Mouse (Mus musculus): ENCODE measurements around the gene Exog. TPM values are rescaled to one million over a fixed set of nuclear protein-coding genes. Genes with fewer than 3 reads are reported as not detected.

Gene Exog
- polyA plus RNA-seq, 1 experiment from 2014 or later, result 24.8 TPM

DNA sequence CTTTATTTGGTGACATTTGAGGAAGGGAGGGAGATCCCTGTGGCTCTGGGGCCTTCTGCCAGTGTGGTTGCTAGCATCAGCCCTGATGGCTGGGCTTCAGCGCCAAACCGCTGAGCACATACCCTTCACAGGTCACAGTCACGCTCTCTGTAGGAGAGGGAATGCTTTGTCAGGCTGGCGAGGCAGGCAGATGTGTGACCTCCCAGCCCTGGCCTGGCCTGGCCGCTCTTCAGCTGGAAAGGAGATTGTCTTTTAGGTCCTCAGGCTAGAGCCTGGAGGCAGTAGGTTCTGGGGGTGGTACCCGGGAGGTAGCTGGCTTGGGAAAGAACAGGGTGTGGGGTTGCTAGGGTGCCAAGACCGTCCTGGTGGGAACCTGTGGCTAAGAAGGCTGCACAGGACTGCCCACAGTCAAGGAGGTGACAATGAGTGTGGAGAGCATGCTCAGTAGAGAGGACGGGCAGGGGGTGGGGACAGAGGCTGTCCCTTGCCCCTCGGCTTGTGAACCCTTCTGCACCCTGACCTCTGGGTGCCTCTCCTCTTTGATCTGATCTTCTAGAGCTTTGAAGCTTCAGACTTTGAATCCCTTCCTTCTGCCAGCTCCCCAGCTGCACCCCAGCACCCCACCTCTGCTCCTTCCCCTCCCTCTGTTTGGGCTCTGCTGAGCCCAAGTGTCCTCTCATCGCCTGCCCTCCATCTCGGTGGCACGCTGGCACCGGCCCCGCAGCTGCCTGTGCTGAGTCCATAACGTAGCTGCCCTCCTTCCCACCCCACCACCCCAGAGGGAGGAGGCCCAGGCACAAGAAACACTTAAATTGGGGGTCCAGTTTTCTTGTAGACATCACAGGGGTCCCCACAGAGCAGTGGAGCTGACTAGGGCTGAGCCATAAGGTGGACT, 30.2 kb downstream of the Exog start:
- Histone ChIP-seq H3K27ac (ENCODE audit: low read length) (no peak overlapping the region), H3K4me3 (ENCODE audit: low read length) (no peak overlapping the region), H3K4me1 (ENCODE audit: insufficient read depth, low read length) (peaks cover 20% of the 10 kb centered on the region), H3K9me3 (ENCODE audit: low read length) (no peaks in the 10 kb centered on the region), H3K27me3 (ENCODE audit: insufficient read depth, low read length) (no peaks in the 10 kb centered on the region), H3K36me3 (ENCODE audit: insufficient read depth, low read length) (no peaks in the 10 kb centered on the region), H3K9ac (replicated peaks; ENCODE audit: low read length) (no peak overlapping the region), H3K4me2 (replicated peaks; ENCODE audit: low read depth, low read length) (no peak overlapping the region)
- no peak for ATAC-seq (ENCODE audit: low FRiP score, low TSS enrichment)
- WGBS, result 54% methylated on average over 15 of the region's 15 CpGs

DNA sequence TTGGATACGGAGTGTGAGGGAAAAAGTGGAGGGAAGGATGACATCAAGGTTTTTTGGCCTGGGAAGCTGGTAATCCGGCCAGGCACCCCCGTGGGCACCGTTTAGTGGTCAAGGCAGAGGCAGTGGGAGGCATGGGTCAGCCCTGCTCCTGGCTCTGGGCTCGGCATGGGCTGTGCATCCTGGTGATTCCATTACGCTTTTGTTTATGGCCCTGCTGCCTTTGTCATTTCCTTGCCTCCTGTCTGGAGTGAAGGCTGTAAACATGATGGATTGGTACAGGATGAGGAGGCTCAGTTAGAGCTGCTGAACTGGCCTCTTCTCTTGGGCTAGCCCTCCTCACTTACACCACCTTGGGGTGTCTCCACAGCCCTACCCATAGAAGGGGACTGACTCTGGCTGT, 33.0 kb downstream of the Exog start:
- Histone ChIP-seq H3K9ac (replicated peaks; ENCODE audit: low read length) (no peak overlapping the region), H3K27ac (ENCODE audit: low read length) (no peak overlapping the region), H3K9me3 (ENCODE audit: low read length) (no peaks in the 10 kb centered on the region), H3K4me2 (replicated peaks; ENCODE audit: low read depth, low read length) (0 out of 2 replicates have a peak overlapping the region, but pooled peaks have one; percentile 10), H3K4me1 (ENCODE audit: insufficient read depth, low read length) (peaks cover 18% of the 10 kb centered on the region), H3K4me3 (ENCODE audit: low read length) (no peak overlapping the region), H3K27me3 (ENCODE audit: insufficient read depth, low read length) (no peaks in the 10 kb centered on the region), H3K36me3 (ENCODE audit: insufficient read depth, low read length) (no peaks in the 10 kb centered on the region)
- WGBS, result 6% methylated on average over 6 of the region's 6 CpGs
- ATAC-seq (ENCODE audit: low FRiP score, low TSS enrichment), result peak; percentile 69

DNA sequence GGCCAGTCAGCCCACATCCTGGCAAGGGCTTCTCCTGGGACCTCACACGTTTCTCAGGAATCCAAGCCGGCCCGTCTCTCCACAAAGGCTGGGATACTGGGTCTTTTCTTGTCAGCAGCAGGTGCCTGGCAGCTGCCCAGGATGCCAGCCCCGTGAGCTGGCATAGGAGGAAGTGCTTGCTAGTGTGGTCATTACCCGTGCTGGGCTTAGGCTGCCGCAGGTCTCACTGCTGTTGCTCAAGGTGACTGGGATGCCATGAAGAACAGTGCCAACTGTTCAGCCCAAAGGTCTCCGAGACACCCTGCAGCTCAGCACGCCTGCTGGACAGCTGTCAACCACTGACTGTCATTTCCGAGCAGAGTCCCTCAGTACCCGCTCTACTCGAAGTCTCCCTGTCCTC, 33.6 kb downstream of the Exog start:
- H3K36me3 ChIP-seq (ENCODE audit: insufficient read depth, low read length), result no peaks in the 10 kb centered on the region
- H3K4me2 ChIP-seq (replicated peaks; ENCODE audit: low read depth, low read length), result no peak overlapping the region
- 74% methylated on average over 11 of the region's 11 CpGs for WGBS
- no peaks in the 10 kb centered on the region for H3K9me3 ChIP-seq (ENCODE audit: low read length)
- no peaks in the 10 kb centered on the region for H3K27me3 ChIP-seq (ENCODE audit: insufficient read depth, low read length)
- no peak overlapping the region for H3K27ac ChIP-seq (ENCODE audit: low read length)
- no peak for ATAC-seq (ENCODE audit: low FRiP score, low TSS enrichment)
- H3K9ac ChIP-seq (replicated peaks; ENCODE audit: low read length), result no peak overlapping the region
- H3K4me3 ChIP-seq (ENCODE audit: low read length), result no peak overlapping the region
- H3K4me1 ChIP-seq (ENCODE audit: insufficient read depth, low read length), result peaks cover 14% of the 10 kb centered on the region

DNA sequence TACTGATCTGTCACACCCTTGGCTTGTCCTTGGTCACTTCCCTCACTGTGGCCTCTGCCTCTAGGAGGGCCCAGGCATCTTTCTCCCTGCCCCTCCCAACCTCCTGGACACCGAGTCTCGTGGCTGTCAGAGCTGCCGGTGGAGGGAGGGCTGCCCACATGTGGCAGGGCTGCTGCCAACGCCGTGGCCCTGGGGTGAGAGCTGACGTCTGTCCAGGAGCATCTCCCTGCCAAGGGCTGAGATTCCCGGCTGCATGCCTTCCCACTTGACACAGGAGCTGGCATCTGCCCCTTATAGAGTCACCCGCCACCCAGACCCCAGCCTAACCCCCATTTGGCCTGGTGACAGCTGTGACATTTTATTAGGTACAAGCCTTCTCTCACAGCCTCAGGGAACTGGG, 34.6 kb downstream of the Exog start:
- 30% methylated on average over 8 of the region's 8 CpGs for WGBS
- Histone ChIP-seq H3K27me3 (ENCODE audit: insufficient read depth, low read length) (no peaks in the 10 kb centered on the region), H3K36me3 (ENCODE audit: insufficient read depth, low read length) (no peaks in the 10 kb centered on the region), H3K9me3 (ENCODE audit: low read length) (no peaks in the 10 kb centered on the region), H3K4me2 (replicated peaks; ENCODE audit: low read depth, low read length) (no peak overlapping the region), H3K9ac (replicated peaks; ENCODE audit: low read length) (no peak overlapping the region), H3K4me3 (ENCODE audit: low read length) (no peak overlapping the region), H3K27ac (ENCODE audit: low read length) (no peak overlapping the region), H3K4me1 (ENCODE audit: insufficient read depth, low read length) (peaks cover 14% of the 10 kb centered on the region)
- no peak for ATAC-seq (ENCODE audit: low FRiP score, low TSS enrichment)

DNA sequence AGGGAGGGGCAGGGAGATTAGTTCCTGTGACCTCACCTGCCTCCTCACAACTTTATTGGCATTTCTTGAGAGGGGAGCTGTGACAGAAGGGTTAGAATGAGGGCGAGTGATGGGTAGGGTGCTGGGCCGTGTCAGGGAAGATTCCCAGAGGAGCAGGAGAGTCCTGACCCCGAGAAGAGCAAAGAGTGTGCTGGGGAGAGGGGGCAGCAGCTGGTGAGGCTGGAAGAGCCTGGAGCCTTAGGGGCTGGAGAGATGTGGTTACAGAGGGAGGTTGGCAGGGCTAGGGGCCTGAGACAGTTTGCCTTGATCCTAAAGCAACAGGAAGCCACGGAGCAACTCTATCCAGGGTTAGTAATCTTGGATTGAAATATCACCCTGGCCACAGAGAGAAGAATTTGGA, 36.9 kb downstream of the Exog start:
- 71% methylated on average over 4 of the region's 4 CpGs for WGBS
- Histone ChIP-seq H3K4me3 (ENCODE audit: low read length) (no peak overlapping the region), H3K4me1 (ENCODE audit: insufficient read depth, low read length) (peaks cover 14% of the 10 kb centered on the region), H3K4me2 (replicated peaks; ENCODE audit: low read depth, low read length) (no peak overlapping the region), H3K9me3 (ENCODE audit: low read length) (no peaks in the 10 kb centered on the region), H3K9ac (replicated peaks; ENCODE audit: low read length) (no peak overlapping the region), H3K27me3 (ENCODE audit: insufficient read depth, low read length) (no peaks in the 10 kb centered on the region), H3K36me3 (ENCODE audit: insufficient read depth, low read length) (no peaks in the 10 kb centered on the region), H3K27ac (ENCODE audit: low read length) (no peak overlapping the region)
- ATAC-seq (ENCODE audit: low FRiP score, low TSS enrichment), result no peak

DNA sequence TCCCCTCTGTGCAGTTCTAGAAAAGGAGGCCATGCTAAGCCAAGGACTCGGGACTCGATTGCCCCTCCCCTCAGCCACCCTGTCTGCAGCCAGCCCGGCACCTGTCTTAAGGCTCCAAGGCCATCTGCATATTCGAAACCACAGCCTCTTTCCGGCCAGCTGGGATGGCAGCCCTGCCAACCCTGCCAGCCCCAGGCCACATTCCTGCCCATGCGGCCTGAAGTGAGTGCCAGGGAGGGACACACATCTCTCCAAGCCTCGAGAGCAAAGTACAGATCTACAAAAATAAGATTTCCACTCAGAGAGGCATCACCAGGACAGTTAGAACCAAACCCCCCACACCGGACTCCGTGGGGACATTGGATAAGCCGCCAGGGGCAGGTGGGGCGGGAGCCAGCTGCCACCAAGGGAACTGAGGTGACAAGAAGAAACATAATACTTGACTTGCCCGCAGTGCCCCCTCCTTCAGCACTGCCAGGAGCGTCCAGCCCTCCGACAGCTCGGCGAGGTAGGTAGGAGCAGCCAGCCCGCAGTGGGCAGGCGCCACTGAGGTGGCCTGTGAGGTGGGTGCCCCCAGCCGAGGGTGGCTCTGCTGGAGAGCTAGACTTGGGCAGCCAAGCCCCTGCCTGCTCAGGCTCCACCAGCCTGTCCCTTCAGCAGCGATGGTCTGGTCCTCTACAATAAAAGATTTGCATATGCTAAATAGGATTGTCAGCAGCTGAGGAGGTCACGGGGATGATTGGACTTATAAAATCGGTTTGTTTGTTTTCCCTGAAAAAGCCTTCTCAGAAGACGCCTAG, 39.0 kb downstream of the Exog start:
- Histone ChIP-seq H3K4me3 (ENCODE audit: low read length) (no peak overlapping the region), H3K9ac (replicated peaks; ENCODE audit: low read length) (no peak overlapping the region), H3K4me1 (ENCODE audit: insufficient read depth, low read length) (peaks cover 5% of the 10 kb centered on the region; the same call in 1 of the 2 replicates), H3K27me3 (ENCODE audit: insufficient read depth, low read length) (no peaks in the 10 kb centered on the region), H3K4me2 (replicated peaks; ENCODE audit: low read depth, low read length) (no peak overlapping the region), H3K27ac (ENCODE audit: low read length) (no peak overlapping the region), H3K36me3 (ENCODE audit: insufficient read depth, low read length) (no peaks in the 10 kb centered on the region), H3K9me3 (ENCODE audit: low read length) (no peaks in the 10 kb centered on the region)
- peak; percentile 55; the same call in 1 of the 2 replicates for ATAC-seq (ENCODE audit: low FRiP score, low TSS enrichment)
- 32% methylated on average over 23 of the region's 23 CpGs for WGBS

DNA sequence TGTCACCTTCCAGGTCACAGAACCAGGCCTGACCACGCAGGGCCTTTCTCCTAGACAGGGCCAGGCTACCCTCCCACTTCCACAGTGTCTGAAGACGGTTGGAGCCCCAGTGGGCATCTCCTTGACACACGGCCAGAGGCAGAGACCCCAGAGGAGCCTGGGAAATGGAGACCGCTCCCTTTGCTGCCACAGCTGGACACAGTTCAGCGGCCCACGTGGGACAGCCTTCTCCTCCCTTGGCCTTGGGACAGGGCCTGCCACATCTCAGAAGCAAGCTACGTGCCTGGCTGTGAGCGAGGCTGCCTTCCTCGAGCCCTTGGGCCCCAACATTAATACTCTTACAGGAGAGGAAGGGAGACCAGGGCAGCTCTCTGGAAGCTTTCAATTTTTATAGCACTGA, 39.7 kb downstream of the Exog start:
- WGBS, result 36% methylated on average over 9 of the region's 9 CpGs
- Histone ChIP-seq H3K9ac (replicated peaks; ENCODE audit: low read length) (no peak overlapping the region), H3K36me3 (ENCODE audit: insufficient read depth, low read length) (no peaks in the 10 kb centered on the region)

DNA sequence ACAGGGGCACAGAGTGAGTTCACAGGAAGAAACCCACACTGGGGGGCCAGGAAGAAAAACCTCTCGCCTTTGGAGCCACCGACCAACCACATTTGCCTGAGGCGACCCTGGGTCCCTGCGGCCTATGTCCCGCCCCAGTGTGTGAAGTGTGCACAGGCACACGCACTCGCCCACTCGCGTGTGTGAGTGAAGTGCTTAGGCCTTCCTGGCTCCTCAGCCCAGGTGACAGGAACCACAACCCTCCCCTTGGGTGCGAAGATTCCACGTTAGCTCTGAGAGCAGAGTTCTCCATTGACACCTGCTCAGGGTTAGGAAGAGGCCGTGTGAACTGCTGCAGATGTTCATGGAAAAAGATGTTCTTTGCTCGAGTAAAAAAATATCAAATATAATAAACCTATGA, 40.1 kb downstream of the Exog start:
- no peak for ATAC-seq (ENCODE audit: low FRiP score, low TSS enrichment)
- Histone ChIP-seq H3K27me3 (ENCODE audit: insufficient read depth, low read length) (no peaks in the 10 kb centered on the region), H3K4me2 (replicated peaks; ENCODE audit: low read depth, low read length) (no peak overlapping the region), H3K9me3 (ENCODE audit: low read length) (no peaks in the 10 kb centered on the region), H3K27ac (ENCODE audit: low read length) (no peak overlapping the region), H3K4me1 (ENCODE audit: insufficient read depth, low read length) (no peaks in the 10 kb centered on the region; the same call in 1 of the 2 replicates), H3K36me3 (ENCODE audit: insufficient read depth, low read length) (no peaks in the 10 kb centered on the region), H3K9ac (replicated peaks; ENCODE audit: low read length) (no peak overlapping the region), H3K4me3 (ENCODE audit: low read length) (no peak overlapping the region)
- whole genome bisulfite sequencing, result 84% methylated on average over 13 of the region's 13 CpGs

More for the DNA sequence above, 39.7 kb downstream of the Exog start:
- no peaks in the 10 kb centered on the region for H3K9me3 ChIP-seq (ENCODE audit: low read length)
- peaks cover 3% of the 10 kb centered on the region; the same call in 1 of the 2 replicates for H3K4me1 ChIP-seq (ENCODE audit: insufficient read depth, low read length)
- H3K4me3 ChIP-seq (ENCODE audit: low read length), result no peak overlapping the region
- ATAC-seq (ENCODE audit: low FRiP score, low TSS enrichment), result 0 out of 2 replicates have a peak, but pooled peaks have one; percentile 28
- no peaks in the 10 kb centered on the region for H3K27me3 ChIP-seq (ENCODE audit: insufficient read depth, low read length)
- H3K4me2 ChIP-seq (replicated peaks; ENCODE audit: low read depth, low read length), result no peak overlapping the region
- H3K27ac ChIP-seq (ENCODE audit: low read length), result no peak overlapping the region

DNA sequence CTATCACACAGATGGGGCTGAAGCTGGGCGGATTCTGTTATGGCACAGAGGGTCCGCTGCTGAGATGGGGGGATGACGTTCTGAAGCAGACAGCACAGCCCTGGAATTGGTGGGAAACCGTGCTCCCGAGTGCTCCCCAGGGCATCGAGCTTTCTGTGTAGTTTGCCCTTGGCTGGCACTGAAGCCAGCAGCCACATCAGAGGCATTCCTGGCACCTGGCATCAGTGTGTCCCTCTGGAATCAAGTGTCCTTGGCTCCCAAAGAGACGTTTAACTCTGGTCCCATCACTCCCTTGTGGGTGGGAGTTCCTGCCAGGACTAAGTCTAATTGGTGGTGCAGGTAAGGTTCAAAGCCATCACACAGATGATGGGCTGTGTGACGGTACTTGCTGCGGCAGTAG, 51.6 kb downstream of the Exog start:
- Histone ChIP-seq H3K4me2 (replicated peaks; ENCODE audit: low read depth, low read length) (no peak overlapping the region), H3K27ac (ENCODE audit: low read length) (peak overlapping the region; percentile 17; the same call in 1 of the 2 replicates), H3K36me3 (ENCODE audit: insufficient read depth, low read length) (no peaks in the 10 kb centered on the region), H3K4me1 (ENCODE audit: insufficient read depth, low read length) (peaks cover 8% of the 10 kb centered on the region), H3K9me3 (ENCODE audit: low read length) (no peaks in the 10 kb centered on the region), H3K9ac (replicated peaks; ENCODE audit: low read length) (no peak overlapping the region), H3K27me3 (ENCODE audit: insufficient read depth, low read length) (no peaks in the 10 kb centered on the region), H3K4me3 (ENCODE audit: low read length) (no peak overlapping the region)
- WGBS, result 84% methylated on average over 9 of the region's 9 CpGs
- ATAC-seq (ENCODE audit: low FRiP score, low TSS enrichment), result no peak
